Mouse (Mus musculus) G1E (cell line): ENCODE measurements at regions not wholly inside any gene's neighbourhood (a gene's known extent, or its start where the extent isn't known, plus 50 kb on each side); places are given as distances from the start of the nearest gene placed in this dataset.

ENCODE experiments used
- CTCF ChIP-seq: IDR thresholded peaks from 2 replicates; pipeline ENCODE4 v1.5.1; 2012; ENCODE audit warnings: low read depth, low read length, inconsistent platforms, mixed read lengths
- GATA1 ChIP-seq: IDR thresholded peaks from 2 replicates; pipeline ENCODE4 v1.6.1; 2012; ENCODE audit warnings: borderline replicate concordance, low read length, inconsistent platforms, mixed read lengths

- TF ChIP-seq GATA1 (no peak), CTCF (no peak)
Observed at GRCm38 (mm10) chr13:3750756-3751155, 53.4 kb downstream of the Calml3 start.
